Mouse (Mus musculus): Measurements from ENCODE around the gene Anks1b.

DNA sequence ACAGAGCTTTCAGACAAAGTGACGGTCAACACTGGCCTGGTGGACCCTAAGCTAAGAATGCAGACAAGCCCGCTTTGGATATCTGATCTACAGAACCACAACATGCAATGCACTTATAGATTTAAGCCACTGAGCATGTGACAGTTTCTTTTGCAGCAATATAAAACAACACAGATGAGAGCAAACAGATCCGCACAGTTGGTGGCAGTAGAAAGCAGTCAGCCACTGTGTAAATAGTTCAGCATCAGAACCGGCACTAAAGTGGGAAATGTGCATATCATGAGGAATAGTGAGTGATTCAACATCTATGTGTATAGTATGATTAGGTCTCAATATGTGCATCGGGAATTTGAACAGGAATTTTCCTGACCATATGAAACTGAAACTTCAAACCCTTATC is 867.6 kb downstream of the Anks1b start:
- TF ChIP-seq CTCF (IDR thresholded peaks at IDR 0.05; ENCODE audit: extremely low read depth, insufficient read depth, insufficient read length, insufficient replicate concordance) (no peak), POLR2A (IDR thresholded peaks at IDR 0.05; ENCODE audit: low read depth, low read length) (no peak)
